Mouse (Mus musculus) adrenal gland, postnatal 4 days (tissue): ENCODE measurements around the gene Ate1. TPM values are rescaled to one million over a fixed set of nuclear protein-coding genes. Genes with fewer than 3 reads are reported as not detected.
"Not testable (repeated sequence)": the region's sequence is repeated elsewhere in the genome, so short reads cannot be mapped to it uniquely, and the experiment has no call there.

Source experiments
- DNase-seq, 2 experiments: peaks; one replicate each; pipeline ENCODE4 v3.0.0; 2021 to 2022; ENCODE audit warnings: low spot score in 2 of 2, mixed read lengths in 2 of 2
- total RNA-seq, 2 experiments: library from RNA; stranded (reverse); gene quantifications; 2 replicates each; pipeline ENCODE4 v1.2.3; 2021

Ate1 gene
- total RNA-seq, 2 experiments from 2014 or later, result 42.7 to 44.9 TPM

GRCm38 (mm10) chr7:130527306-130527705, 7.1 kb upstream of the Ate1 start:
- DNase-seq, result no peak

GRCm38 (mm10) chr7:130523451-130523850, 3.3 kb upstream of the Ate1 start:
- no peak for DNase-seq

GRCm38 (mm10) chr7:130520812-130521422, 748 bp upstream of the Ate1 start:
- DNase-seq, result no peak

GRCm38 (mm10) chr7:130519096-130520048, 797 bp downstream of the Ate1 start:
- DNase-seq, result peak; percentile 95 to 96

GRCm38 (mm10) chr7:130518213-130519095, 1.7 kb downstream of the Ate1 start:
- DNase-seq, result no peak

- no peak for DNase-seq
Observed at GRCm38 (mm10) chr7:130510243-130510642, 9.9 kb downstream of the Ate1 start.

GRCm38 (mm10) chr7:130503006-130503405, 17.2 kb downstream of the Ate1 start:
- DNase-seq, result no peak

GRCm38 (mm10) chr7:130501499-130501898, 18.7 kb downstream of the Ate1 start:
- DNase-seq, result no peak

- DNase-seq, result no peak
Observed at GRCm38 (mm10) chr7:130493346-130493745, 26.8 kb downstream of the Ate1 start.

GRCm38 (mm10) chr7:130492026-130492425, 28.1 kb downstream of the Ate1 start:
- DNase-seq, result no peak

- not testable (repeated sequence) for DNase-seq
Observed at GRCm38 (mm10) chr7:130479003-130479402, 41.2 kb downstream of the Ate1 start.

GRCm38 (mm10) chr7:130475970-130476369, 44.2 kb downstream of the Ate1 start:
- no peak for DNase-seq

- no peak for DNase-seq
Observed at GRCm38 (mm10) chr7:130473881-130474280, 46.3 kb downstream of the Ate1 start.

- no peak for DNase-seq
Observed at GRCm38 (mm10) chr7:130472683-130473082, 47.5 kb downstream of the Ate1 start.

GRCm38 (mm10) chr7:130471045-130471444, 49.1 kb downstream of the Ate1 start:
- DNase-seq, result no peak

GRCm38 (mm10) chr7:130455587-130456246, 64.5 kb downstream of the Ate1 start:
- DNase-seq, result no peak

GRCm38 (mm10) chr7:130454226-130454625, 65.9 kb downstream of the Ate1 start:
- DNase-seq, result no peak

- no peak for DNase-seq
Observed at GRCm38 (mm10) chr7:130435776-130436175, 84.4 kb downstream of the Ate1 start.

GRCm38 (mm10) chr7:130432141-130432540, 88.0 kb downstream of the Ate1 start:
- DNase-seq, result no peak

- DNase-seq, result no peak
Observed at GRCm38 (mm10) chr7:130426586-130426985, 93.6 kb downstream of the Ate1 start.

- no peak for DNase-seq
Observed at GRCm38 (mm10) chr7:130425991-130426390, 94.2 kb downstream of the Ate1 start.
